13 mouse cellular contexts compared by ENCODE assay signal in the genomic region with DNA sequence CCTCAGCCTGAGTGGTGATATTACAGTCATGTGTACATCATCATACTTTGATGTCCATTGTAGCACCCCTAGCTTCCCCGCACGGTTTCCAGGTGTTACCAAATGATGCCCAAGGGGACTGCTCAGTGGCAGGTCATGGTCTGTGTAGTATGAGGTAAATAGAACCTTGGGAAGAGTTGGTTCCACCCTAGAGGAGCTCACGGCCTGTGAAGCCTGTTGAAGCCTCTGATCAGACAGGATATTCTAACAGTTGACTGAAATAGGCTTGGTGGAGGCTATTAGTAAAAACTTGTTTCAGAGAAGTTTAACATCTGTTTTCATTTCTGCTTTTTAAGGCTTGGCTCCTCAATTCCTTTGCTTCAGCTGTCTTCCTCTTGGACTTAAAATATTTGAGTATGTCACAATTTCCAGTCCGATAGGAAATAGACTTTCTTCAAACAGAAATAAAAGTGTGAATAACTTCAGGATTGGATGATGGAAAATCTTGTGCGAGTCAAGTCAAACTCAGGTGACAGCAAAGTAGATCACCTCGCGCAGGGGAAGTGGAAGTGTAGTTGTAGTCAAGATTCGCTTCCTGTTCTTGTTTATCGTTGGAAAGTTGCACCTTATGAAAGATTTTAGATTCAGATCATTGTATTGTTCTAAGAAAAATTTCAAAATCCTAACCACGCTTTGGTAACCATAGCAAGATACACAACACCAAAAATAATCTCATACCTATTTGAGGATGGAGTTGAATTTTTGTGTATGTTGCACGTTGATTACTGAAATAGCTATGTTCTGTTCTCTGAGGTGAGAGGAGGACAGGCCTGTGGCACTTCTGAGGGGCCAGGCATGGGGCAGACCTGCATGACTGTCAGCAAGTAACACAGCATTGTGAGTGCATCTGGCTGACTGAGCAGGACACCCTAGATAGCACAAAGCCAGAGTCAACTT. TPM values are rescaled to one million over a fixed set of nuclear protein-coding genes. Genes with fewer than 3 reads are reported as not detected.
DNase-seq lines count a peak whose midpoint lies in the region; ATAC-seq and TF ChIP-seq lines count a peak whose summit lies in the region.
"Had no signal": no experiment of that assay in that cellular context is flagged by ENCODE, and none has a peak within 500 bp of the region (broad histone marks: within the 10 kb centered on the region; RNA-seq: fewer than 3 reads in every experiment).

No protein-coding gene starts in this region.

- H3K9ac ChIP-seq in heart, adult 2 months (ENCODE audit: low read depth, low read length), result no peak overlapping the region
- H3K9ac ChIP-seq in liver, embryonic 16.5 days (ENCODE audit: low read depth, low read length), result no peak overlapping the region
- H3K9ac ChIP-seq in stomach, postnatal 0 days (ENCODE audit: low read length), result no peak overlapping the region
- H3K9ac ChIP-seq: hindbrain, embryonic 14.5 days; neural tube, embryonic 13.5 days had no signal

- H3K4me2 ChIP-seq in liver, embryonic 16.5 days (ENCODE audit: low read depth, low read length), result no peak overlapping the region
- no peak overlapping the region for H3K4me2 ChIP-seq in stomach, postnatal 0 days (replicated peaks; ENCODE audit: low read depth)
- H3K4me2 ChIP-seq: hindbrain, embryonic 14.5 days; neural tube, embryonic 13.5 days had no signal

- WGBS in heart, adult 2 months, result 62% methylated on average over 11 of the region's 11 CpGs
- WGBS in liver, embryonic 16.5 days (ENCODE audit: insufficient replicate concordance), result 68% methylated on average over 11 of the region's 11 CpGs
- 83% methylated on average over 11 of the region's 11 CpGs for WGBS in stomach, postnatal 0 days

- no peak for TF ChIP-seq EP300 in heart, adult 2 months (IDR thresholded peaks at IDR 0.05; ENCODE audit: insufficient read depth, low read depth, low read length)
- no peak for TF ChIP-seq EP300 in stomach, postnatal 0 days (optimal IDR thresholded peaks at IDR 0.05)

- H3K79me2 ChIP-seq in heart, adult 2 months (replicated peaks; ENCODE audit: control insufficient read depth, insufficient read depth, low read length), result peaks cover 1% of the 10 kb centered on the region; the same call in 1 of the 2 replicates

- no peaks in the 10 kb centered on the region for H3K27me3 ChIP-seq in heart, adult 2 months (ENCODE audit: control insufficient read depth, insufficient read depth, low read length)
- H3K27me3 ChIP-seq in liver, embryonic 16.5 days (ENCODE audit: control insufficient read depth, insufficient read depth, low read depth, low read length), result no peaks in the 10 kb centered on the region
- H3K27me3 ChIP-seq in stomach, postnatal 0 days (ENCODE audit: control insufficient read depth, insufficient read depth, low read length), result no peaks in the 10 kb centered on the region
- H3K27me3 ChIP-seq: neural tube, embryonic 13.5 days had no signal

- ATAC-seq in liver, embryonic 16.5 days (ENCODE audit: low read depth), result 0 out of 2 replicates have a peak, but pooled peaks have one; percentile 19
- ATAC-seq in stomach, postnatal 0 days (ENCODE audit: low FRiP score, low TSS enrichment), result no peak
- ATAC-seq in frontal cortex, adult (ENCODE audit: low TSS enrichment), result no peak
- ATAC-seq: forebrain, embryonic 16.5 days; lung, postnatal 0 days had no signal

- intact Hi-C loops in heart, adult 2 months (cut with DNase I), result no loop called here
- intact Hi-C loops in heart, postnatal 36 days (cut with DNase I), result loop anchor here (2.0 kb wide), 1 partner anchor 20 kb away; no protein-coding TSS in a partner anchor

- H3K27ac ChIP-seq in heart, adult 2 months, result peak overlapping the region; percentile 36
- H3K27ac ChIP-seq in liver, embryonic 16.5 days (ENCODE audit: low read length), result peak overlapping the region; percentile 11; the same call in 1 of the 2 replicates
- H3K27ac ChIP-seq in stomach, postnatal 0 days (replicated peaks), result no peak overlapping the region
- H3K27ac ChIP-seq: hindbrain, embryonic 14.5 days; neural tube, embryonic 13.5 days had no signal

- H3K9me3 ChIP-seq in liver, embryonic 16.5 days (replicated peaks; ENCODE audit: control insufficient read depth, low read length), result no peaks in the 10 kb centered on the region
- no peaks in the 10 kb centered on the region for H3K9me3 ChIP-seq in stomach, postnatal 0 days (ENCODE audit: control insufficient read depth, low read length)

- H3K36me3 ChIP-seq in heart, adult 2 months (ENCODE audit: control insufficient read depth, insufficient read depth, low read length), result peaks cover 5% of the 10 kb centered on the region
- H3K36me3 ChIP-seq in liver, embryonic 16.5 days (ENCODE audit: control insufficient read depth, insufficient read depth), result no peaks in the 10 kb centered on the region; the same call in 1 of the 2 replicates
- no peaks in the 10 kb centered on the region; the same call in 1 of the 2 replicates for H3K36me3 ChIP-seq in stomach, postnatal 0 days (ENCODE audit: control insufficient read depth, insufficient read depth, low read length)

- TF ChIP-seq POLR2A in heart, adult 2 months (IDR thresholded peaks at IDR 0.05; ENCODE audit: insufficient read depth, low read depth, low read length), result no peak

- peak in 1 of 2 experiments; percentile 19 for DNase-seq in heart, adult 2 months
- DNase-seq in heart, postnatal 36 days, result no peak
- DNase-seq in thymus, postnatal 0 days (ENCODE audit: low spot score), result peak; percentile 55
- no peak for DNase-seq in thymus, postnatal 10 days (ENCODE audit: low spot score in 2 of 2)
- DNase-seq in stomach, postnatal 0 days (ENCODE audit: low spot score), result peak; percentile 9
- DNase-seq in frontal cortex, postnatal 25 days (ENCODE audit: low spot score in 2 of 2), result no peak

- no peak for TF ChIP-seq CTCF in heart, adult 2 months (IDR thresholded peaks at IDR 0.05)
- no peak for TF ChIP-seq CTCF in stomach, postnatal 0 days (IDR thresholded peaks at IDR 0.05; ENCODE audit: low read depth)

- H3K4me3 ChIP-seq in heart, adult 2 months, result no peak overlapping the region
- H3K4me3 ChIP-seq in liver, embryonic 16.5 days (ENCODE audit: low read depth, low read length), result no peak overlapping the region
- no peak overlapping the region for H3K4me3 ChIP-seq in stomach, postnatal 0 days (ENCODE audit: low read depth, low read length)
- H3K4me3 ChIP-seq: neural tube, embryonic 13.5 days had no signal

- peaks cover 7% of the 10 kb centered on the region for H3K4me1 ChIP-seq in heart, adult 2 months (ENCODE audit: control insufficient read depth, insufficient read depth, low read length)
- H3K4me1 ChIP-seq in liver, embryonic 16.5 days (ENCODE audit: control insufficient read depth, low read depth, low read length), result no peaks in the 10 kb centered on the region; the same call in 1 of the 2 replicates
- no peaks in the 10 kb centered on the region for H3K4me1 ChIP-seq in stomach, postnatal 0 days (replicated peaks; ENCODE audit: control insufficient read depth, insufficient read depth)
- H3K4me1 ChIP-seq: neural tube, embryonic 13.5 days had no signal

RNA-seq across cellular contexts. Expression of a gene that starts 22.9 kb away (rescaled TPM):
- under 1 TPM; 0.16 to 0.43 TPM for total RNA-seq in heart, adult 2 months (2021)
- polyA plus RNA-seq in heart, adult 2 months (2012; rRNA removed), result 0.53 and 2.2 TPM in 2 replicates
- total RNA-seq in heart, postnatal 36 days (2021), result under 1 TPM; 0.33 to 0.46 TPM
- 5.5 and 6.3 TPM in 2 replicates for polyA plus RNA-seq in thymus, postnatal 0 days (2015; fragmentation: Nextera tagmentation; extraction: Ambion mirVana)
- 0.27 and 0.34 TPM in 2 replicates for polyA plus RNA-seq in liver, embryonic 16.5 days (2015; fragmentation: Nextera tagmentation; extraction: Ambion mirVana)
- polyA plus RNA-seq in stomach, postnatal 0 days (2015; fragmentation: Nextera tagmentation; extraction: Ambion mirVana), result 0.06 and 0.08 TPM in 2 replicates
- total RNA-seq: layer of hippocampus, postnatal 25 days had no signal
- polyA plus RNA-seq: hindbrain, embryonic 14.5 days had no signal

RNA-seq across cellular contexts. Expression of a gene that starts 26.5 kb away (rescaled TPM):
- 1 to 10 TPM in 1 of 2 experiments, under 1 TPM in 1; 0.84 to 1.1 TPM for total RNA-seq in heart, adult 2 months (2021)
- 1.3 and 1.4 TPM in 2 replicates for polyA plus RNA-seq in heart, adult 2 months (2012; rRNA removed)
- total RNA-seq in heart, postnatal 36 days (2021), result 1 to 10 TPM; 1.2 to 2.0 TPM
- 12.5 and 13.4 TPM in 2 replicates for polyA plus RNA-seq in thymus, postnatal 0 days (2015; fragmentation: Nextera tagmentation; extraction: Ambion mirVana)
- polyA plus RNA-seq in liver, embryonic 16.5 days (2015; fragmentation: Nextera tagmentation; extraction: Ambion mirVana), result 1.1 and 1.7 TPM in 2 replicates
- polyA plus RNA-seq in stomach, postnatal 0 days (2015; fragmentation: Nextera tagmentation; extraction: Ambion mirVana), result 1.8 and 2.0 TPM in 2 replicates

Comparison
In these comparisons a context has a peak if more than half of its experiments do, and no peak if none do; other contexts are left out.
1. DNase-seq: peak in thymus, postnatal 0 days (single experiment) and stomach, postnatal 0 days (single experiment); none in heart, postnatal 36 days (0 of 2), thymus, postnatal 10 days (0 of 2) and frontal cortex, postnatal 25 days (0 of 2).